ENCODE assay signal across 22 mouse cellular contexts in the genomic region with DNA sequence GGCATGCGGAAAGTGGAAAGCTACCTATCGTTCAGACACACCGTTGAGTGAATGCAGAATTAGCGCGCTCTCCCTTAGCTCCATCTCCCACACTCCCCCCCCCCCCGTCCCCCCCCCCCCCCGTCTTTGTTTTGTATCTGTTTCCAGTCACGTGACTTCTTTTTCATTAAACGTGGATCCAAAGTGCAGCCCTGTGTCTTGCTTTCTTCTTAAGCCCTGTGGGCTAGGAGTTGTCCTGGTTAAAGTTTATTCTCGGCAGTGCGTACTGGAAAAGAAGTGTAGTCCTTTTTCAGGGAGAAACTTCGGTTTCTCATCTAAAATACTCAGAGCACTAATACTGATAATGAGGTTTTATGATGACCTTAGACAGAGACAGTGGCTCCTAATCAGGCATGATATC. TPM values are rescaled to one million over a fixed set of nuclear protein-coding genes. Genes with fewer than 3 reads are reported as not detected.
"Had no signal": no experiment of that assay in that cellular context is flagged by ENCODE, and none has a peak within 500 bp of the region (broad histone marks: within the 10 kb centered on the region; RNA-seq: fewer than 3 reads in every experiment).

No protein-coding gene starts in this region.

- H3K4me1 ChIP-seq: liver, embryonic 15.5 days had no signal

- H3K4me3 ChIP-seq: intestine, embryonic 15.5 days; layer of hippocampus, adult 2 months; limb, embryonic 13.5 days; liver, embryonic 12.5 days; liver, embryonic 15.5 days; lung, embryonic 15.5 days; megakaryocyte, embryonic 14.5 days; midbrain, embryonic 10.5 days; midbrain, embryonic 13.5 days; myocyte; neural tube, embryonic 13.5 days had no signal

- DNase-seq: left cerebral cortex, postnatal 4 days; liver; lung, adult 18-20 months; lung, postnatal 10 days; lung, postnatal 36 days; thymus, adult 18-20 months; thymus, postnatal 36 days had no signal

- H3K9ac ChIP-seq: intestine, embryonic 15.5 days; limb, embryonic 13.5 days; liver, embryonic 12.5 days; liver, embryonic 15.5 days; lung, embryonic 15.5 days; midbrain, embryonic 13.5 days; neural tube, embryonic 13.5 days had no signal

- ATAC-seq: hindbrain, embryonic 16.5 days; intestine, embryonic 15.5 days; liver, embryonic 12.5 days; midbrain, embryonic 13.5 days; midbrain, embryonic 16.5 days had no signal

- H3K9me3 ChIP-seq: liver, embryonic 15.5 days; lung, embryonic 15.5 days; midbrain, embryonic 13.5 days had no signal

- H3K27ac ChIP-seq: intestine, embryonic 15.5 days; layer of hippocampus, adult 2 months; limb, embryonic 13.5 days; liver, embryonic 12.5 days; liver, embryonic 15.5 days; lung, embryonic 15.5 days; midbrain, embryonic 10.5 days; midbrain, embryonic 13.5 days; neural tube, embryonic 13.5 days had no signal

- H3K36me3 ChIP-seq: intestine, embryonic 15.5 days; limb, embryonic 13.5 days; liver, embryonic 12.5 days; liver, embryonic 15.5 days; lung, embryonic 15.5 days; midbrain, embryonic 10.5 days; midbrain, embryonic 13.5 days; neural tube, embryonic 13.5 days had no signal

- H3K4me2 ChIP-seq: intestine, embryonic 15.5 days; limb, embryonic 13.5 days; liver, embryonic 12.5 days; liver, embryonic 15.5 days; lung, embryonic 15.5 days; midbrain, embryonic 13.5 days; neural tube, embryonic 13.5 days had no signal

- H3K27me3 ChIP-seq: intestine, embryonic 15.5 days; limb, embryonic 13.5 days; liver, embryonic 12.5 days; liver, embryonic 15.5 days; lung, embryonic 15.5 days; midbrain, embryonic 13.5 days; neural tube, embryonic 13.5 days had no signal

RNA-seq across cellular contexts. Expression of gene Map3k7cl, which starts 42.0 kb away (rescaled TPM):
- total RNA-seq: monocyte, adult 5-6 weeks; neutrophil, adult 5-6 weeks had no signal
- polyA plus RNA-seq: hindbrain, embryonic 16.5 days; liver, embryonic 12.5 days; liver, embryonic 15.5 days; midbrain, embryonic 10.5 days; midbrain, embryonic 13.5 days; midbrain, embryonic 16.5 days; neural tube, embryonic 13.5 days had no signal
